Mouse (Mus musculus): ENCODE measurements at regions not wholly inside any gene's neighbourhood (a gene's known extent, or its start where the extent isn't known, plus 50 kb on each side); places are given as distances from the start of the nearest gene placed in this dataset.

DNA sequence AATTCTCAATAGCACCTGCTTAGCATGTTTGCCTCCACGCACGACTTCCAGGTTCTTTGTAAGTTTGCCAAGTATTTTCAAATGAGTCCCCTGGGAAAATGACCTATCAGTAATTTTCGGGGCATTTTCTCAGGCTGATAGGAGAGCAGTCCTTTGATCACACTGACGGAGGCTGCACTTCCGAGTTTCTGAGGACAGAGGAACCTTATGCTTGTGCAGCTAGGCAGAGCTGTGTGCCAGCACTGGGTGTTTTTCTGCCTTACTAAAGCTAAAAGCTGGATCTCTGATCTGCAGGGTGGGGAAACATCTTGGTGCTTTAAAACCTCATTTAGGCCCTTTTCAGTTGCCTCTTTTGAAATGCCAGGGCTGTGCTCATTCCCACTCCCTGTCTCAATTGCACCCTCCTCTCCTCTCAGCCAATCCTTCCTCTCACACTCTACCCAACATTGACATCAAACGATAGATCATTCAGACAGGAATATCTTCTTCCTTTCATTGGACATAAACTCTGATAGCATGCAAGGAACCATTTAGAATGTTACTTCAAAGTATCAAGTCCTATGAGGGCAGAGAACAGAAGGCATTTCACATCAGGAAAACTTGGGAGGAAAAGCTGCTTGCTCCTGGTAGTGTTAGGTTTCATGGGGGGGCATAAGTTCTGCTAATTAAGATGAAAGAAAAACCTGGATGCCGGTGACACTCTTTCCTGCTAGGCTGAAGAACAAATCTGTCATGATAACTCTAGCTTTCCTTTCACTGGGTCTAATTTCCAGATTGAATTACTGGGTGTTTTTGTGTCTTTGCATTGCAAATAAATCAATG is 95.3 kb downstream of the Lurap1l start:
- DNase-seq, result no peak

DNA sequence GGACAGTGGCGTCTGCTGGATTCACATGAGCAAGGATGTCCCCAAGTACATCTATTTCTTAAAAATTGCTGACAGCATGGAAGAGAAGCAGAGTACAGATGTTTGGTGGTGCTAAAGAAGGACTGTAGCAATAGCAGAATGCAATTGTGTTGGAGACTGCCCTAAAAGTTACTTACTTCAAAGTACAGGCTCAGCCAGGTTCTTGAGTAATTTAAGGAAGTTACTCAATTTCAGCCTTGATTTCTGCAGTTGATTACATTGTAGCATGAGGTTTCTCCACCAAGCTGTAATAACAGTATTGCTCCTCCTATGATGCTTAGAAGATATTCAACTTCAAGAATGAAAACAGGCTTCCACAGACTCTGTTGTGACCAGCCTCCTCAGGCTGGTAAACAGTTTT is 96.1 kb downstream of the Lurap1l start:
- no peak for DNase-seq

DNA sequence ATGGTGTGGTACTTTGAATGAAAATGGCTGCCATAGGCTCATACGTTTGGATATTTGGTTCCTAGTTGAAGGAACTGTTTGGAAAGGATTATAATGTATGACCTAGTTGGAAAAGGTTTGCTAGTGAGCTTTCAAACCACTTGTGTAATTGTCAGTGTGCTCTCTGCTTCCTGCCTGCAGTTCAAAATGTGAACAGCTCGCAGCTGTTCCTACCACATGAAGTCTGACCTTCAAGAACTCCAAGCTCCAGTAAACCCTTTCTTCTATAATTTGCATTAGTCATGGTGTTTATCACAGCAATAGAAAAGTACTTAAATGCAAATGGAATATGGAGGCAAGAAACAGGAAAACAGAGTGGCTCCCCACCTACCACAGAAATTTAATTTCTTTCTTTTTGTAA is 111.4 kb downstream of the Lurap1l start:
- no peak for DNase-seq

DNA sequence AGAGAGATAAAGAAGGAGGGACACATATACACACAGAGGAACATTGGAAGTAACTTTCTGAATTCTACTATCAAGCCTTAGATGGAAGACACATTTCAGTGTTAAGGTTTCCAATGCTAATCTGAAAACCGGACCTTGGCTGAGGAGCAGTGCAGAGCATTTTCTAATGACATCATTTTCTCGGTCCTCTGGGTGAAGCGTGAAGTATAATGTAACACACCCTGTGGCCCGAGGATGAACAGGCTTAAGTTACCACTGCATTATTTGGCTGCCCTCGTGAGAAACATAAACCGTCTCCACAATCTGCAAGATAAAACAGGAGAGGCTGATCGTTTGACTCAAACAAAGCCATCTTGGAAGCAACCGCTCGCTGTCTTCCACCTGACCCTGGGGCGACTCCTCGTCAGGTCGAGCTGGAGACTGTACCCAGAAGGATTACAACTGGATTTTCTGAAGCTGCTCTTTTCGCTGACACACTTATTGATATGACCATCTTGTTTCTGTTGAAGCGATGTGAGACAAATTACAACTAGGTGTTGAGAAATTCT is 113.1 kb downstream of the Lurap1l start:
- DNase-seq, result no peak

DNA sequence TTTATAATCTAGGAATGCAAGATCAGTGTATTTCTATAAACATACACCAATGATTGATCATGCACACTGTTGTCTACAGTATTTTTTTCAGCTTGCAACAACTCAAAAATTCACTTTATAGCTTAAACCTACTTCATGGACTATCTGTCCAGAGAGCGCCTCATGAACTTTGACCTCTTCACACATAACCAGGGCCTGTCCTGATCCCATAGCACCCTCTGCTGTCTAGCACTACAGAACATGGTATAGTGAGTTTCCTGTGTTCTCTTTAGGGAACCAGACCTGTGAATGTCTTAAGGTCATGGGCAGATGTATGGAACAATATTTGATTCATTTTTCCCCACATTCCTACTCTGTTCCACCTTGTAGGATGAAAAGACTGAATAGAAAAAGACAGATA is 117.1 kb downstream of the Lurap1l start:
- DNase-seq, result peak; percentile 33

DNA sequence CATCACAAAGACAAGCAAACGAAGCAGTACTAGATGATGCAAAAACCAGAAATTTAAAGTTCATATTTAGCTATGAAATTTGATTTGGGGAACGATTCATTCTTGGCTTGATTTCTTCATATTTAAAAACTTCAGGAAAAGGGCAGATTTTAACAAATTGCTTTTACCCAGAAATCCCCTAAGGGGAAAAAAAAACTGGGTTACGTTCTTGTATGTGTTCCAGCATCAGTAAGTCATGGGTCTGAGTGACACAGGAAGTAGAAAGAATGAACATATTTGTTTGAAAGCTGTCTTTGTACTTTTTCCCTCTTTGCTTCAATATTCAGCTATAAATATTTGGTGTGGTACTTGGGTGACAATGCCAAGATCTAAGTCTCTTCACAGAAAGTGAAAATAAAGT is 120.2 kb downstream of the Lurap1l start:
- DNase-seq, result no peak

DNA sequence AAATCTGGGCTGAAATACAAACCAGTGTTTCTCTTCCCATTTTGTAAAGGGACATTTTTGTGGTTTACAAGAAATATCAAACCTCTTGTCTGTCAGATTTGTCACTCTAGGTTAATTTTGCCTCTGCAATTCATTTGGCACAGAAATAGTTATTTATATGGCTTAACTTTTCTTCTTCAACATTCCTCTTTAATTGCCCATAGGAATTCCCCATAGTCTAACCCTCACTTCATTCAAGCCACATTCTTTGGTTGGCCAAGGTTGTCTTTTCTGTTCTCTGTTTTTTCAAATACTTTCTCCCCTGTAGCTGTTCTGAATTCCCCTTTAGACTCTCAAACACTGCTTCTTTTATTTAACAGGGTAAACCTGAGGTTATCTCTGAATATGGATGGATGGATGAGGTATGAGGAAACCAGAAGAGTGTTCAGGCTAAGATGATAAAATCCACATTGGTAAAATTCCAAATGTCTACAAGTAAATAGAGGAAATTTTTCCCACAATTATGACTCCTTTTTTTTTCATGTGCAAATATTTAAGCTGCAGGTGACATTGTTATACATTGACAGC is 127.0 kb downstream of the Lurap1l start:
- no peak for DNase-seq

DNA sequence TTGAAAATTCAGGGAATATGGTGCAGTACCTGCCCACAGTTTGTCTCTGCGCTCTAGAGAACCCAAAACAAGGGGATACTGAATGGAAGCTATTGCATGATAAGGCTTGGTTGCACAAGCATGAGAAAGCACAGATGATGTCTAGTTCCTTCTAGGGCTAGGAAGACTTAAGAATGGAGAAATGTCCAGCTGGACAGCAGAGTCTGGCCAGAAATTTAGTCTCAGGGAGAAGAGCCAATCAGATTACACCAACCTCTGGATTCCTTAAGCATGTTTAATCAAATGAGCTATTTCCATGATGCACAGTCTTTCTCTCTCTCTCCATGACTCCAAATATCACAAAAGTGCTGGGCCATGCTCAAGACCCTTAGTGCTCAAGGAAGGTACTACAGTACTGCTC is 147.8 kb downstream of the Lurap1l start:
- no peak for DNase-seq

DNA sequence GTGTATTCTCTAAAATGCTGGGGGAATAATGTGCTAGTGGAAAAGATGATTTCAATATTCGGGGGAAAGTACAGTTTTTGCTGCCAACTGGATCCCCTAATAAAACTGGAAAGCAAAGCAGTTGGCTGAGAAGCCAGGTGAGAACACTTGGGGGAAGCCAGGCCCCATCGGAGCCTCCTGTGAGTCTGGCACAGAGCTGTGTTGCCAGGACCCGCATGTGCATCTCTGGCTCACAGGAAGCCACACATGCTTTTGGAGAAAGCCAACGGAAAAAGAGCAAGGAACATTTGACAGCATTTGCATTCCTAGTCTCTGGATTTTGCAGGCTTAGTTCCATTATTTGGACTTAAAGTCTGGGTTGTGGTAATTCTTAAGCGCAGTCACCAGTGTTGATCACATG is 148.4 kb downstream of the Lurap1l start:
- DNase-seq, result no peak

DNA sequence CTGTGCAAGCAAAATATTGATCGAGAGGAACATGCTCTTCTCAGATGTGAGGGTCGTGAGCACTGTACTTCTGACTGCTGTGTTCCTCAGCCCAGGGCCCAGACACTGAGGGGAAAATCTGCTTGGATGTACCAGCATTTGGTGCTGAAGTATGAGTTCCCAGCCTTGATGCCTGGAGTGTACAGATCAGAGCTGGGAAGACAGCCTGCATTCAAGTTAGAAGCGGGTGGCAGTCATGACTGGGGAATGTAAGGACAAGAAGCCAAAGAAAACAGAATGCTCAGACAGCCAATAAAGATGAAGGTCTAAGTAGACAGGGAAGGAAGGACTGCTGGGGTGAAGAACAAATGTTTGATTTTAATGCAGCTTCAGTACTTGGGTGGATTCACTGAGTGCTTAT is 148.9 kb downstream of the Lurap1l start:
- DNase-seq, result no peak

DNA sequence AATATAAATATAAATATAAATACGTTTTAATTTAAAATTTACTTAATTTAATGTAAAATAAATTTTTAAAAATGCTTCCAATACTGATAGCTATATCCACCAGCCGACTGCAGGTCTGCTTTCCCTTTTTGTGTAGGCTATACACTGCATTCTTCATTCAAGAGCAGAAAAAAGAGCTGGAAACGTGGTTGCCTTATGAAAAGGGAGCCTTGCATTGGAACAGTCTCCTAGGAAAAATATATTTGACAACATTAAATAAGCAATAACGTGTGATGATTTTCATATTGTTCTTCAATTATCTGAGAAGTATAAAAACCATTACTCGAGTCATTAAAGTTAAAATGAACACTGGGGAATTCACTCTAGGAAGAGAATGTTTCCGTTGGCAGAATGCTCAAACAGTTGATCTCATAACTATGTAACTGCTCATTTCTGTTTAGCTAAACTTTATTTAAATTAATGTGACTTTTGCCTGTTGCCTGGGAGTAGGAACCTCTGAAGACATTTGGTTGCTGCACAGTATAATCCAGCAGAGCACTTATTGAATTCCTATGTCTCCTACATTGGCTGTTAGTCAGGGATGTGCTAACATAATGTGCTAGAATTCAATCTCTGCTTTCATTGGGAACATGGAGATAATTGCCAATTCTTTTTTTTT is 172.0 kb downstream of the Lurap1l start:
- DNase-seq, result no peak

DNA sequence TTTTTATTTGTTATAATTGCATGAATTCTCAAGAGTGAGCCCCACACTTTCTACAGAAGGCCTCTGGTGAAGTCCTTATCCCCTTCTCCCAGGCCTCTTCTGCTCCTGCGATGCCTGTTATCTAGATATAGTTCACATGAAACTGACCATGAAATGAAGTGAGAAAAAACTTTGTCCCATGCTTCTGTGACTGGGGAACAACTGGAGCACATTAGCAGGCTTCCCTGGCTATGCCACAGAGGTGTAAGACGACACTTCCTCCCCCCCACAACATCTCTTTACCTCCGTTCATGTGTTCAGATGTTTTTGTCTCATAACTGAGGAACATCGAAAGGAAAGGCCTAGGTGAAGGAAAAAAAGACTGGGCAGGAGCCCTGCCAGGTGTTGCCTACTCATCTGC is 174.7 kb downstream of the Lurap1l start:
- DNase-seq, result no peak

DNA sequence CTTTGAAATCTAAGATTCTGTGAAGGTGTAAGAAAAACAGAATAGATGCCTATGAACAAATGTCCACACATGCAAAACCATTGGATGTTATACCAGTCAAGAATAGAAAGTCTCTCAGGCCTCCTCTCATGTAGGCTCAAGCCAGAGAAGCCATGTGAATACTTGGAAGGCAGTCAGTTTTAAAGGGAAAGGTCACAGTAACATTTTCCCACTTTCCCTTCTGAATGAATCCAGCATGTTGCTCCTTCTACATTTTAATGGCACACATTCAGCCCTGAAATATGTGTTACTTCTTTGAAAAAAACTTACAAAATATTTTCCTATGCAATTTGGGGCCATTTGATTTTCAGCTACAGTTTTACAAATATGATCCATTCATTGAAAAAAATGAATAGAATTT is 186.1 kb downstream of the Lurap1l start:
- no peak for DNase-seq

DNA sequence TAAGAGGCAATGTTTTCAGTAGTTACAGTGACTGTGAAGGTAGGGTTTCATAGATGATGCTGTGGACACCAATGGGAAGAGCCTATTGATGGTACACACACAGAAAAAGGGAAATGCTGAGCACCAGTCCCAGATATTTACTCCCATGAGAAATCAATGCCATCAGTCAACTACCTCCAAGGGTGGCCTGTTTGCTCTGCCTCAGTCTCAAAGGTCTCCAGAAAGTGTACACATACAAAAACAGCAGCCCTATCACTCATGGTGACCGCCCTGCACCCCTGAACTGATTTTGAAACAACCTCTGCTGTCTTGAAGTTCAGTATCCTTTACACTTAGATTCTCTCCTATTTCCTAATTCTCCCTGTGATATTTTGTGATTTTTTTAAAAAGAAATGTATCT is 187.2 kb downstream of the Lurap1l start:
- no peak for DNase-seq

DNA sequence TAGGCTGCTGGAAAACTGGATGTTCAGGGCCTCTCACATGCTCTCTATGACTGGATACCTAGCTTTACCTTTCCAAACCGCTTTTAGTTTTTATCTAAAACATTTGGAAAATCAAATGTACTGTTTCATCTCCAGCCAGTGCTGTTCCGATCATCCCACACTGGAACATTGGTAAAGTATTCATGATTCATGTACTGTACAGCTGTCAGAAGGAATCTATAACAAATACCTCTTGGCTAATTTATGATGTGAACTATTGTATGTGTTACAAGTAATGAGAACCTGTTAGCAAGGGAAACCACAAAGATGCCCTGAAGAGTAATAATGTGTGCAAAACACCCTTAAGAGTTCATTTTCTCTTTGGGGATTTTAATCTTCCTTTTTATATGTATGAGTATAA is 190.6 kb downstream of the Lurap1l start:
- no peak for DNase-seq

DNA sequence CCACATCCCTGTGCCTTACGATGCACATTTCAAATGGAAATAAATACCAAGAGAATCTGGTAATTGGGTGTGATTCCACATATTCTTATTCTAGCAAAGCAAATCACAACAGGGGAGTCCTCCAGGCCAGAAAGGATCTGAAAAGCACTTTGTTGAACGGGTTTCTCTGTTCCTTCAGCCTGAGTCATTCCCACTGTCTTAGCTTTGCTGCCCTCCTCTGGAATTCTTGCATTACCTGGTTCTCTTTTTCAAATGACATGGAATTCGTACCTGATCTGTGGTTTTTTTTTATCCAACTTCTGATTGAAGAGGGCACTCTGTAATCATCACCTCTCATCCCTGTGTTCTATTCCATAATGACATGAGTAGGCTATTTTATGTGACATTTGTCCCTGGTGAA is 200.9 kb downstream of the Lurap1l start:
- DNase-seq, result no peak

DNA sequence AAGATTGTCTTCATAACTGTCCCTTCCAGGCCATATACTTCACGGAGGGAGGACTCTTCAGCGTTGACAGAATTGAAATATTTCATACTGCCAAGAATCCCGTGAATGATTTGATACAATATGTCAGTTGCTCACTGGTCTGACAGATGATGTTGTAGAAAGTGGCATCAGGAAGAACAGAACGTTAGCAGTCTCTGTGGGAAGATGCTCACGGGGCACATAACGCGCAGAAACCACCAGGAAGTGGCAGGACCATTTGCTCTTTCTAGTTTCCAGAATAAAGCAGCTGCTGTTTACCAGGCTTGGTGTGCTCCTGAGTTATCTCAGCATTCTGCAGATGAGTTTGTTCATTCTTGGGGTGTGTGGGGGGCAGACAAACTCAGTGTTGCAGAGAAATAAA is 206.0 kb downstream of the Lurap1l start:
- DNase-seq, result no peak

DNA sequence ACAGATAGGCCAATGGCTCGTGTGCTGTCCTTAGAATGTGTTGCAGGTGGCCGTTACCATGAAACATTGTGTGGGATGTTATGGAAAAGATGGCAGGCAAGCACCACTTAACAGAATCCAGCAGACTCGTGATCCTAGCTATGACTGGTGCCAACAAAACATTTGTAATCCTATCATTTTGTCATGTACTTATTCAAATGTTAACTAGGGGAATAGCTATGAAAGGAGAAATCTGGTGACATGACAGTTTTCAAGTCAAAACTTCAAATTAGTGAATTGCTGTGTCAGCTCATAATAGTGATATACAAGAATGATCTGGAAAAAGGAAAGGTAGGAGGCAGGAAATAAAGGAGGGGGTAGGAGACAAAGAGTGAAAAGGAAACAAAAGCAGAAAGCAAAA is 213.7 kb downstream of the Lurap1l start:
- DNase-seq, result no peak

DNA sequence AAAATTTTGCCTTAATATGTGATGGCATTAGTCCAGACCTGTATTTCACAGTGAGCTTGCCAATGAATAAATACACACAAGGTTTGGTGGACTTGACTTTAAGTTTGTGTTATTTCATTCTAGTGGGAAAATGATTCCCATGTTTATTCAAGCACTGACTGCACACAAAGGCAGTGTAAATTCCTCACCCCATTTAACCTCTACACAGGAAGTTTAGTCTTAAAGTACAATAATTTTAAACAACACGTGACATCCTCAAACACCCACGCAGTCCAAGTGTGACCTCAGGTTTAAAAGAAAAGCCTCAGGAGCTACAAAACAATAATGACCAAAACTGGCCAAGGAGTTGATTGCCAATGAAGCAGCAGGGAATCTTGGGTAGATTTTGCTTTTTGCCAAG is 219.4 kb downstream of the Lurap1l start:
- no peak for DNase-seq

DNA sequence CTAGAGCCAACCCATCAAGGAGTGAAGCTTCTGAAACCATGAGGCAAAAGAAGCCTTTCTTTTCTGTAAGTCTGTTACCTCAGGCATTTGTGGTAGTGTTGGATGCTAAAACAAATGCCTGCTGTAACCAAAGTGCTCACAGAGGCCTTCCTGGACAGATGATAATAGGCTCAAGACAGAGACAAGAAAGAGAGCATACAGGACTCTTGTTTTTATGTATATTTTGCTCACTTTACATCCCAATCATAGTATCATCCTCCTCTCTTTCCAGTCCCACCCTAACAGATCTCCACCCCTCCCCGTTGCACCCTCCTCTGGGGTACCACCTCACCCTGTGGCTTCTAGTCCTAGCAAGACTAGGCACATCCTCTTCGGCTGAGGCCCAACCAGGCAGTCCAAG is 262.7 kb downstream of the Lurap1l start:
- DNase-seq, result no peak

DNA sequence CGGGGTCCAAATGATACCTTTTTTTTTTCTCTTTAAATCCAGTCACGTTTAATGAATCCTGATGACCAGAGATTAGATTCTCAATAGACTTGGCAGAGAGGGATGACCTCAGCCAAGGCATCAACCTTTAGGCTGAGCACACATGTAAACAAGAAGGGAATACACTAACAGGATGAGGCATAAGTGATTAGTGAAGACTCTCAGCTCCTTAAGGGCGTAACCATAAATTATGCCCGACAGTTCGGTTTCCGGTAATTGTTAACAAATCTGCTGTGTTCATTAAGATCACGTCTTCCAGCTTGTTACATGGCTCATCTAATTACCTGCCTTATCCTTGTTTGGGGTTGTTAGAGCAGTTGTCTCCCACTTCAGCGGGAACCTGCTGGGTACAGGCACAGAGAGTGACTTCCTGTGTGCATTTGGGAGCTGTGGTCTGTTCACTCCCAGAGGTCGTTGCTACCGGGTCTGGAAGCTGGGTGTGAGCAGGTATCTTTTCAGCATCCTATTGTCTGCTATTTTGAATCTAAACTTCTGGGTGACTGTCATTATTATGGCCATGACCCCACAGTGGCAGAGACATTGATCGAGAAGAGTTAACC is 265.1 kb downstream of the Mpdz start:
- peak; percentile 17 for DNase-seq

DNA sequence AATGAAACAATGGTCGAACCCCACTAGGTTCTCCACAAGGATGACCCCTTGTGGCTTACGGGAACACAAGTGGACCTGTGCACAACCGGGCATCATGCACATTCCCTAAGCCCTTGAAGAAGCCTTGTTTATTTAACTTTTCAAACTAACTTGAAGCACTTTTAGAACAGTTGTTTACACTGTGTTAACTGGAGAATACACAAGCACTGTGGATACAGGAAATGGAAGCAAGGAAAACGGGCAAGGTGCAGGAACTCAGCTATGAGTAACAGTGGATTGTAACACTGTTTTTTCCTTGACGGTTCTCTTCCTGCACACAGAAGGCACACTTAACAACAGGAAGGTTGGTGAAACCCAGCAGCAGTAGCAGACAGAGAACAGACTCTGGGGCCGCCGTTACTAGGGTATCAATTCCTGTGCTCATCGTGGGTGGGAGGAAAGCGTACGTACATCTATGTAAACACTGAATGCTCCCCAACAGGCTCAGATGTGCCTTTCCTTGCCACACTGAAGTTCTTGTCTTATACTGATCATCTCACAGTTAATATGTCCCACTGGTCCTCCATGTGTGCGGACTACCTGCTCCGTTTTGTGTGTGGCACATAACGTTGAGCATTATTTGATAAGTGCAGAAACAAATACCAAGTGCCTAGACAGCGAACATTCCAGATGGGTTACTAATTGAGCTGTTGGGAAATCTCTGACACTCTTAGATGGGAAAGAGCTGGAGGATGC is 264.4 kb downstream of the Mpdz start:
- DNase-seq, result no peak

DNA sequence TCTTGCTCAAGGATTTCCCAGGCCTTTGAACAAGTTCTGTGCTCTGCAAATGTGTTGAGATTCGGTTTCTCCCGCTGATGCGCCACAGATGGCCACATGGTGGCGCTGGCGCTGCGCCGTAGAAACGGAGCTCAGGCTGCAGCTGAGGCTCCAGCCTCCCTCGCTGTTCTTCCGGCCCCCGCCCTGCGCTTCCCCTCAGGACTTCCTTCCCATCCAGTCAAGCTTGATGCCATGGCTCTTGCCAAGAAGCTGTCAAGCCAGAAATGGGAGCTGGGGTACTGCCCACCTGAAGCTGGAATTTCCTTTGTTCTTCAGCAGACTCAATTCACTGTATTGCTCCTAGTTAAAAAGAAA is 263.9 kb downstream of the Mpdz start:
- peak; percentile 92 for DNase-seq

Data from kidney, adult 9 months (tissue).